Mouse (Mus musculus): ENCODE measurements at regions not wholly inside any gene's neighbourhood (a gene's known extent, or its start where the extent isn't known, plus 50 kb on each side); places are given as distances from the start of the nearest gene placed in this dataset.

DNA sequence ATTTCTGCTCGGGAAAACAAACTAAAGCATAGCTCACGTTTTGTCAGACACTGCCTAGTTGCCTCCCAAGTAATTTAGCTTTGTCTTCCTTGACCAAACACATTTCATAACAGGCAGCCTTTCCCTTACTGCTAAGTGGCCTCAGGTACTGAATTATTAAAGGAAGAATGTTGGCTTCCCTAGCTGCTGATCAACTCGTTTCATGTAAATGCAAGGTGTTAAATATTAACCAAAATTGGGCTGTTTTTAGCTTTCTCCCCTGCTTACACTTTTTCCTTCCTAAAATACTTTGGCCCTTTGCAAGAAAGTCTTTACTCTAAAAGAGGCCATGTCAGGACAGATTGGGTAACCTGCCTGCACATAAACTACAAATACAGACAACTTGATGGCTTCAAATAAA is 265.4 kb downstream of the Pmp22 start:
- DNase-seq (ENCODE audit: low read depth, low spot score): no peak

DNA sequence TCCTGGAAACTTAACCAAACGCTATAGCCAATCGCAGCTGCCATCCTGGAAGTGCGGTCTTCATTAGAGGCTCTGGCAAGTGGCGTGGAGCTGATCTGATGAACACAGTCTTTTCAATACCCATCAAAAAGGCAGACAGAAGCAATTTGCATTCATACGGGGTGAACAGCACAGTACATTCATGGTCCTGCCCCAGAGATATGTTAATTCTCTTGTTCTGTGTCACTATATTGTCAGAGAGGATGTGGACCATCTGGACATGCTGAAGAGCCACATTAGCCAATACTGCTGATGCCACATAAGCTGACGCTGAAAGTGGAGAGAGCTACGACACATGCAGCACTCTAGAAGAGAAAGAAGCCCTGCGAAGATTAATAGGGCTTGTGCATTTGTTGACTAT is 267.6 kb downstream of the Pmp22 start:
- DNase-seq (ENCODE audit: low read depth, low spot score): no peak

DNA sequence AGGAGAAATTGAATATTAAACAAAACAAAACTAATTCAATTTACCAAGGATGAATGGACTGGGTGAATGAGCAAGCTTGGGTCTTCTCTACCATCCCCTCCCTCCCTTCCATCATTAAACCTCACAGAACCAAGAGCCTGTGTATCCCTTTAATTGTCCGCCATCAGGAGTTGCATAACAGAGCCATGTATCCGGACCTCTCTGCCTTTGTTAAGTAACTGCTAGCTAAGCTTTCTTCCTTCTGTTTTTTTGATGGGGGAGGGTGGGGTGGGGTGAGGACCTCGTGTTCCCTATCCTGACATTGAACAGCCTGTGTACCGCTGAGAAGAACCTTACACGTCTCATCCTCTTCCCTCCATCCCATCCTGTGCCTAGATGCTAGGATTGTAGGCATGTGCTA is 274.0 kb downstream of the Pmp22 start:
- DNase-seq (ENCODE audit: low read depth, low spot score): no peak

DNA sequence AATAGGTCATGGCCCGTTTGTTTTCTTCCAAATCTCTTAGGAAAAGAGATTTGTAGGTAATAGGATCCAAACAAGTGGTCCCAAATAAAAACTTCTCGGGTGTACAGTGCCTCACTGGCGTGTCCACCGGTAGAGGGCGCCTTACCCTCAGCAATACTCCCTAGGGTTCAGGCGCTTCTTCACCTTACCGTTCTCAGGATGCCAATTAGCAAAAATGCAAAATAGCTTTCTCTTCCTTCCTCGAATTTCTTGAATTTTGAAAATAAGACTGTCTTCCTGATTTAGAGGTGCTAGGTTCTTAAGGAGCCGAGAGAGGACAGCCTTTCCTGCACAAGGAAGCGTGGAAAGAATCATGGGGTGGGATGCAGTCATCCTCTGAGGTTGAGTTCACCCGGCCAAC is 275.9 kb downstream of the Pmp22 start:
- peak; percentile 53 for DNase-seq (ENCODE audit: low read depth, low spot score)

DNA sequence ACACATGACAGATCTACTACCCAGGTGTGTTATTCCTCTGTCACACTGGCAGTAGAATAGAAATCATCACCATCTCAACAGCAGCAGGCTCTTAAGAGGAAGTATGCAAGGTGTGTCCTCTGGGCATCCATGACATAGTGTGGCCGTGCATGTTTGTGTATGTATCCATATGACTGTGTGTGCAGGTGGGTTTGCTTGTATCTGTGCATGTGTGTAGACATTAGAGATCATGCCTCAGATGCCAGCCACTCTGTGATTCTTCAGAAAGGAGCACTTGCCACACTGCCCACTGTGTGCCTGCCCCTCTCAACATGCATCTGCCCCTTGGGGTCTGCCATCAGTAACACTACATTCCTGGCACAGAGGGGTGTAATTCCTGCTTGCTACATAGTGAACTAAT is 280.6 kb downstream of the Pmp22 start:
- DNase-seq (ENCODE audit: low read depth, low spot score): no peak

DNA sequence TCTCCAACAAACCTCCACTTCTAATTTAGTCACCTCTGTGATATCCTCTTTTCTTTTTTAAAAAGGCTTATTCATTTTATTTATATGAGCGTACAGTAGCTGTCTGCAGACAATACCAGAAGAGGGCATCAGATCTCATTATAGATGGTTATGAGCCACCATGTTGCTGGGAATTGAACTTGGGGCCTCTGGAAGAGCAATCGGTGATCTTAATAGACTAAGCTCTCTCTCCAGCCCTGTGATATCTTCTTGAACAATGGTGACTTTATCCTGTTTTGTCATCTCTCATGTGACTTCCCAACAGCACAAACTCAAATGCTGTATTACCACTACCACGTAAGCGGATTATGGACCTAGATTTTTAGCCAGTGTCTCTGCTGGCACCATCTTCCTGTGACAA is 282.1 kb downstream of the Pmp22 start:
- no peak for DNase-seq (ENCODE audit: low read depth, low spot score)

DNA sequence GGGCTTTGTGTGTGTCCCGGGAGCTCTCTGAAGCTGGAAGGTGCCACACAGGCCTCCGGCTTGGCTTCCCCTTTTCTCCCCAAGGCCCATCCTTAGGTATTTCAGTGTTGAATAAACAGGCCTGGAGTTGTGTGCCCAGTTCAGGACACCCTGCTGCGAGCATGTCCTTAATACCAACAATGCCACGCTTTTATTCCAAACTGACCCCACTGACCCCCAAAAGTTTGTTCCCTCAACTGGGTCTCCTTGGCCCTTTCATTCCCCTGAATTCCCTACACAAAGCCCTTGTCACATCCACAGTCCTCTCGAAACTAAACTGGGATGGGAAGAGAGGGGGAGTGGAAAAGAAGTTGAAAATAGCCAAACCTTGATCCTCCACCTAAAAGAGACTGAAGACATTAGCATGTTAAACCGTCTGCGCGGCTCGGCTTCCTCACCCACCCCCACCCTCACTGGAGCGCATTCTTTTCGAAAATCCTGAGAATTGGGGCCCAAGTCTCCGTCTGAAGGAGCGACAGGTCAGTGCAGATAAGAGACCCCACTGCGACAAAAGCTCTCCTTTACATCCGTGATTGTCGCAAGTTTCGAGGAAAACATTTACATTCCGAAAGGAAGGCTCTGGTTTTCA is 283.7 kb downstream of the Pmp22 start:
- DNase-seq (ENCODE audit: low read depth, low spot score): no peak

DNA sequence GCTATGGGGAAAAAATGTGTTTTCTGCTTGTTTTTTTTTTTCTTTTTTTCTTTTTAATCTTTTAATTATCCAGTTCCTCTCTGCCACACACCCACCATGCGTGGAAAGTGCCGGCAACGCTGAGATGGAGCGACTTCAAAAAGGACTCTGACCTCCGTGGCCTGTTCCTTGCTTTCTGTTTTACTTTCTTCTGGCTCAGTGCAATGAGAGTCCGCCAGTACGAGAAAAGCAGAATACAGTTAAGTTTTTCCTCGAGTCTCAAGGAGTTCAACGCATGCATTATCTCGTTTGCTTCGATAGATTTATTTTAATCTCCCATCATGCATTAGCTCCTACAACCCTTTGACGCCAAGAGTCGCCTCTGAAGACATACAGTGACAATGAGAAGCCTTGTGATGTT is 284.3 kb downstream of the Pmp22 start:
- DNase-seq (ENCODE audit: low read depth, low spot score): no peak

DNA sequence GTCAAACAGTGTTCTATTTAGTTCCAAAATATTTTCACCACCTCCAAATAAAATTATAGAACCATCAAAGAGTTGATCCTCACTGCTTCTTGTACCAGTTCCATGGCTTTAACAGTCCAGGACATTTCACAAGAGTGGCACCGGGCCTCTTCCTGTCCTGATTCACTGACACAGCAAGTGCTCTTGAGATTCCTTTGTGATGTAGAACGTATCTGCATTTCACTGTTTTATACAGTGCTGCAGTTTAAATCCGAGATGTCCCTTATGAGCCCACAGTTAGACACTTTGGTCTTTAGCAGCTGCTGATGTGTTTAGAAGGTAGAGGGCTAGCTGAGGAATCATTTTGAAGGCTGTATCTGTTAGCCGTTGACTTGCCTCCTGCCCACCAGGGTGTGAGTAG is 284.8 kb downstream of the Pmp22 start:
- no peak for DNase-seq (ENCODE audit: low read depth, low spot score)

DNA sequence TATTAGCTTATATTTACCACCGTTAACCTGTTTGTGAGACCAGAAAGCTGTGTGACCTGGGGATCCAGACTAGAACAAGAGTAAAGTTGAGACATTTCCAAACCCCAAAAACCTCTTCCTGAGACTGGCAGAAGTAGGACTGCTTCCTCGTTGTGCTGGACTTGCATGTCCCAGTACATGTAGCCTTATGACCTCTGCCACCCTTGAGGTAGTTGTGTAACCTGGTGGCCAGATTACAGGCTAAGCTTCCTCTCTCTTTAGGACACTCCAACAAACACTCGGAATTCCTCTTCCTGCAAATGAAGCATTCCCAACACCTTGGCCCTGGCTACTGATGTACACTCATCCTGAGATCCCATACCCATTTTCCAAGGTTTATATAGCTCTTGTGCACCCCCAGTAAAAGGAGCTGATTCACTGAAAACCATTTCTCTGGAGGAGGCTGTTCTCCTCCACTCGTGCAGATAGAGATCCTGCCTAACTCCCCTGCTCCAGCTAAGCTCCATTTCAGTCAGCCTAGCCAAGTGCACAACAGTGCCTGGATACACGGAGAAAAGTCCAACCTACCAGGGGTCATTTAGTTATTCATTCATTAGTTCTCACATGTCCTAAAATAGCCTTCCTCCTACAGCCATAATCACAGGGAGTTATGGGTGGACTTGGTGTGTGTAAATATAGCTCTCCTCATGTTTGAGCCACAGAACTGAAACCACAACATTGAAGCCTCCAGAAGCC is 289.4 kb downstream of the Pmp22 start:
- DNase-seq (ENCODE audit: low read depth, low spot score): no peak

DNA sequence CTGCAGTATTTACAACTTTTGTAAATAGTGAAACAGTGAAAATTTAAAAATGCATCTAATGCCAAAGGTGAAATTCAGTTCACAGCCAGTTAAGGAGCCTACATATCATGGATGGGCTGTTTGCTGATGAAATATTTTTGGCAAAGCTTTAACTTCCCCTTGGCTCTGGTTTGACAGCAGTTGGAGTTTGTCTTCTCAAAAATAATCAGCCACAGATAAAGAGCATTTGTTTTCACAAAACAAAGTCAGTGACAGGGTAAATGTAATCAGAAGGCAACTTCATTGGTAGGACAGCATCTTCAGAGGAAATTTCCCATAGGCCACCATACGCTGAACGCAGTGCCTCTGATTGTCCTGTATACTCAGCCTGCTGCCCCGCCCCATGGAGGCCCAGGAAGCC is 291.6 kb downstream of the Pmp22 start:
- no peak for DNase-seq (ENCODE audit: low read depth, low spot score)

DNA sequence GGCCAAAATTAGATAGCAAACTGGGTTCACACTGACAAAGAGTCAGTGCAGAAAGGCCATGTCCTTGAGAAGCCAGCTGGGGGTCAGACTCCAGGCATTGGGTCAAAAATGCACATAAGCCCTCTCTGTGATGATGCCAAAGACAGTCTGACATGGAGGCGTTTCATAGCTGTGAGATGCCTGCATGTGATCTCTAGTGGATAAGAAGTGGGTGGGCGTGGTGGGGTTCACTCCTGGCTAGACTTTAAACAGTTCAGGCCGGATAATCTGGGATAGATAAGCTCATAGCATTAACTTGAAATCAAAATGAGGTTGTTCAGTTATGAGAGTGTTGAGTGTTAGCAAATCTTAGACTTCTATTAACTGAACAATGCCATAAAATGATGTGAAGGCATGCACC is 293.3 kb downstream of the Pmp22 start:
- no peak for DNase-seq (ENCODE audit: low read depth, low spot score)

DNA sequence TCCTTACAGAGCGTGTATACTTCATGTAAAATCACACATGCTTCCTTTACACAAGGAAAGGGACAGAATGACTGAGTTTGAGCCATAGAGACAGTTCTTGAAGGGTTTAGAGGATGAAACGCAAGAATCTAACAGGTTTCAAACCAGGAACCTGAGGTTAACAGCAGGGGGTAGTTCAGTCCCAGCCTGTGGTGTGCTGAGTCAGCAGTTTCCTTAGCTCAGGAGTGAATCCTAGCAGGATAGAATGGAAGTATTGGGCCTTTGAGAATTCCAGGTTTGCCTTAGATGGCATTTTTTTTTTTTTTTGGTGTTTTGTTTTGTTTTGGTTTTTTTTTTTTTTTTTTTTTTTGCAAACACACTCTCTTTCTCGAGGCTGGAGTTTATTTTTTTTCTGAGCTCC is 295.5 kb downstream of the Pmp22 start:
- DNase-seq (ENCODE audit: low read depth, low spot score): no peak

DNA sequence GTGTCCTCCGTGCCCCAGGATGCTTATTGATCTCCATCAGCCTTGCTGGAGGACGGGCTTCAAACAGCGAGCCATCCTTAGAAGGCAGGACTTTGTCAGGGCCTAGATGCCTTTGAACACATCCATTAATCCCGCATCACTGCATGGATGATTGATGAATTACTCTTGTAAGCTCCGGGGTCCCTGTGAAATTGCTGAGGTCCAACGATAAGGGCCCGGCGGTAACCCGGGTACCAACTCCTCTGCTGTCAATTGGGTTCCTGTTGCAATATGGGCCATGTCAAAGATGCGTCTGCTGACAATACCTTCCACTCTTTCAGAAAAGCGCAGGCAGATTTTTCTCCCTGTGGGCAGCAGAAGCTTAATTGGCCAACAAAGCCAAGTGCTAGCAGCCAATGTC is 297.0 kb downstream of the Pmp22 start:
- no peak for DNase-seq (ENCODE audit: low read depth, low spot score)

DNA sequence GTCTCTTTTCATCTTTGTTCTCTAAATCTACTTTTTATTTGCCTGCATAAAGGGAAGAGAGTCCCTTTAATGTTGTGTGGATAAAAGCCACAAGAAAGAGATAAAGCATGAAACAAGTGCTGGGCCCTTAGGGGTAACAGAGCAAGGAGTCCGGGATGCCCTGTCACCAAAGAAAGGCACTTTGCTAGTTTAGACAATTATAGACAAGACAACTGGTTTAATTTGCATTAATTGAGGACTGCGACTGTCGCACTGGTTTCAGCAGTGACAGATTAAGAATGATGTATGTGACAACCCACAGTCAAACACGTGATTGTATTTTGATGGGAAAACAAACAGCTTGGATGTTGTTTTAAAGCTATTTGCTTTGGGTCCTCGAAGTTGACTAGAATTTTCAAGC is 325.0 kb downstream of the Pmp22 start:
- DNase-seq (ENCODE audit: low read depth, low spot score): no peak

DNA sequence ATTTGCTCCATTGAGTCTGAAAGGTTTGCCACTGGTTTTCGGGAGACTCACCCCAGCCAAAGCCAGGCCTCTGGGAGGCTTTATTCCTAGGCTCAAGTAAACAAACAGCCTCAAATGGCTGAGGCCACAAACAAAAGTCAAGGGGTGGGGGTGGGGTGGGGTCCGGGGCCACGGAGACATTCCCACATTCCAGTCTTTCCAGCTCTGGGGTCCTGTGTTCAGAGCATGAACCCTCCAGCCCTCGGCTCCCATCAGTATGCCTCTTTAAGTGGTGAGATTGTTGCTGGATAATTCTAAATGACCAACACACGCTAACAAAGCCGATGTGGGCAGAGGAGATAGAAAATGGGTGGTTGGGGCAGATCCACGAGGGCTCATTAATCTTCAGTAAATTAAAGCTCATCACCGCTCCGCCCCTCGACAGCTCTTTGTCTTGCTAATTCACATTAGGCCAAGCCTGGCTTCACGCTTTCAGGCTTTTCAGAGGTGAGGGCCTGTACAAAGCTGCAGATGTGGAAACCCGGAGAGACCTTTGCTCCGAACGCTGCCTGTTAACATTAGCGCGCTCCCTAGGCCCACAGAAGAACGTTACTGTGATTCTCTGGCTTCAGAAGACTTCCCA is 326.2 kb downstream of the Pmp22 start:
- DNase-seq (ENCODE audit: low read depth, low spot score): no peak

DNA sequence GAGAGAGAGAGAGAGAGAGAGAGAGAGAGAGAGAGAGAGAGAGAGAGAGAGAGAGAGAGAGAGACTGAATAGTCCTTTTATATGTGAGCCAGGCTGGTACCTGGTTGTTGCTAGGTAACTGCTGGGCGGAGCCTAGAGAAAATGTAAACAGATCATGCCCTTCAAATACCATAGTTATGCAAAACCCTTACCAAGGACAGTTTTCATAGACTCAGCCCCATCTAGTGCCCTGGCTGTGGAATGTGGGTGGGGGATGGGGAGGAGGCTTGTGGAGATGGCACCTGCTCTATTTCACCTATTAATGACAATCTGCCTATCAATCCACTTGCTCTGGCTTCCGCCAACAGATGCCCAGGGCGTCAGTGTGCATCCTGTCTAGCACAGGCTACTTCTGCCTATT is 327.6 kb downstream of the Pmp22 start:
- no peak for DNase-seq (ENCODE audit: low read depth, low spot score)

DNA sequence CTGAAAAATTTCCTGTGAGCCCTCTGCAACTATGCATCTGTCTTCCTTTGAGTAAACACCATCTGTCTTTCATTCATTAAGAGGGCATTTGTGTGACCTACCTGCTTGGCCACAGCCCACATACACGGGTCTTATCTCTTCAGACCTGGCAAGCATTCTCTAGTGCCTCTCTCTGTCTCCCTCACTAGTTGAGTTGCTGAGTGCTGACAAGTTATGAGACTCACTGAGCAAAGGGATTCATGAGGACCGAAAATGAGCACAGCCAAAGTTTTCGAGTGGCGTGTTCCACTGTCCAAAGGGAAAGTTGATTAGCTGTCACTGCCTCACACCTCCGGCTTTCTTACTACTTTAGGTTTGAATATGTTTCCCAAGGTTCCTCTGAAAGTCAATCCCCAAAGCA is 328.5 kb downstream of the Pmp22 start:
- no peak for DNase-seq (ENCODE audit: low read depth, low spot score)

DNA sequence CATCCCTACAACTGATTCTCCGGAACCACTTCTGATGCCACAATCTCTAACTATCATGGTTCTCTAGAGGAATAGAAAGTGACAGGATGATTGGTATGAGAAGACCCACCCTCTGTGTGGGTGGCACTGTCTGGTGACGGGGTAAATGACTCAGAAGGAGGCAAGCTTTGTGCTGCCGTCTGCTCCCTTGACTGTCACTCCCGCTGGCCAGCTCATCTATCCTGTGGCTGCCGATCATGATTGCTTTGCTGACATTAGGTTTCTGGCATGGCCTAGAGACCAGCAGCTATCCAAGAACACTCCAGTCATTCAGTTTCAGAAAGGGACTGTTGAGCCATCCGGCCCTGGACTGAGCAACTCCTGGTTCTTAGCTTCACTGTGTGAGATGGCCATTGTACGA is 331.4 kb downstream of the Pmp22 start:
- no peak for DNase-seq (ENCODE audit: low read depth, low spot score)

DNA sequence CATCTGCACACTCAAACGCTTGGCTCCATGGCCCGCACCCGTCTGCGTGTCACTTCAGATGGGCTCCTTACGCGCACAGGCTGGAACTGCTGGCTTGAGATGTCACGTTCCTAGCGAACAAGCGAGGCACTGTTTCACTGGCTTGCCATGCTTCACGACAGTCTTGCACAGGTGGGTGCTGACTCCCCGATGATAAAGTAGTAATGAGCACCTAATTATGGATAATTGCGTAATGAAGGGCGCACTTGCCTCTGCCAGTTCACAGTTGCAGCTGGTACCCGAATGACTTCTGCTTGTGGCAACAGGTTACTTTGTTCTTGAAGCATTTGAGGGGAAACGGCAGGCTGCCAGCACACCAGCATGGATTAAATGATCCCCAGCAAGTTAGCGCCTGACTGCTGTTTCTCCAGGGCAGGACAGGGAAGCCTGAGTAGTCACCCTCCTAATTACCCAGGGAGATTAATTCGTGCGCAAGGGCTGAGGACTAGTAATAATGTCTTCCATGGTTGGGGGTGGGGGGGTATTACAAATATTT is 335.1 kb downstream of the Pmp22 start:
- no peak for DNase-seq (ENCODE audit: low read depth, low spot score)

DNA sequence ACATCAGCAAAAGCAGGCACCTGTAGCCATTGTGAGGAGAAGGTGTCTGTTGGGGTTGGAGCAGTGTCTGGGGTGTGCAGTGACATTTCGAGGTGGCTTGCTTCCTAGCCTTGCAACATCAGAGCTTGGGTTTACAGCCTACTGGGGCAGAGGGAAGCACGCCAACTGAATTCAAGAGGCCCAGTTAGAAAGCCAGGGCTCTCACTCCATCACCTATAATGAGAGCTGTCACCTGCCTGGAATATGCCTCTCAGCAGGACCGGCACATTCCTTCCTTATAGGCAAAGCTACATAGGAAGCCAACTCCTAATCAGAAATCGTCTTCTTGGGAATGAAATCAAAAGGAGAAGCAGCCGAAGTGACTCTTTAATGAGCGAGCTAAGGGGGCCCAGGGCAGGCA is 337.2 kb downstream of the Pmp22 start:
- DNase-seq (ENCODE audit: low read depth, low spot score): no peak

DNA sequence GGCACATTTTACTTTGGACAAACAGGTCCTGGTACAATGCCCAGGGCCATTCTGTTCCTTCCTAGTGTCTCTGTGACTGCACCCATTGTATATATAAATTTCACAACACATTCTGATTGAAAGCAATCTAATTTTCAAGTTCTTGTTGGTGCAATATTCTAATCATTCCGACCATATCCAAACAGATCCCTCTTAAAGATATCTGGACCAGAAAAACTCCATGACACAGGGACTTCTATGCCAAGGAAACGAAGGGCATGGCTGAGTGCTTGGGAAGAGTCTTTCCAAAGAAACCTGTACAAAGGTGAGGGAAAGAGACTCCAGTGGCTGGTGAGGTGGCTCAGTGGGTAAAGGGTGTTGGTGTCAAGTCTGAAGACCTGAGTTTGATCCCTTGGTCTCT is 337.8 kb downstream of the Pmp22 start:
- no peak for DNase-seq (ENCODE audit: low read depth, low spot score)

DNA sequence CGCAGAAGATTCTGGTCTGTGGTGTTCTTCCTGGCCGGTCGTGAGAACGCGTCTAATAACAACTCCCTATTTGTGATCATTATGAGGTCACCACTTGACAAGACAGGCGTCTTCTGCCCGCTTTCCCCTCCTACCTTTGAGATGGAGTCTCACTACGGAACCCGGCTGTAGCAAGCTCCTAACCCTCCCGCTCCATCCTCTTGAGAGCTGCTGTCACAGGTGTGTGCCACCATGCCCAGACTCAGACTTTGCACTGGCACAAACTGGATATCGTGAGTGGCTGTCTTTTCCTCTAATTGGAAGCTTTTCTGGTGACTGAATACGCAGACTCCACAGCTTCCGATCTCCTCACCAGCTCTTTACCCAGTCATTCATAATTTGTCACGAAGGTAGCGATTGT is 346.0 kb downstream of the Pmp22 start:
- DNase-seq (ENCODE audit: low read depth, low spot score): no peak
